Mouse (Mus musculus): ENCODE data around the gene Kng1. TPM values are rescaled to one million over a fixed set of nuclear protein-coding genes. Genes with fewer than 3 reads are reported as not detected.
"Not testable (repeated sequence)": the region's sequence is repeated elsewhere in the genome, so short reads cannot be mapped to it uniquely, and the experiment has no call there.

Kng1 gene
- total RNA-seq, 2 experiments from 2014 or later = not detected

DNA sequence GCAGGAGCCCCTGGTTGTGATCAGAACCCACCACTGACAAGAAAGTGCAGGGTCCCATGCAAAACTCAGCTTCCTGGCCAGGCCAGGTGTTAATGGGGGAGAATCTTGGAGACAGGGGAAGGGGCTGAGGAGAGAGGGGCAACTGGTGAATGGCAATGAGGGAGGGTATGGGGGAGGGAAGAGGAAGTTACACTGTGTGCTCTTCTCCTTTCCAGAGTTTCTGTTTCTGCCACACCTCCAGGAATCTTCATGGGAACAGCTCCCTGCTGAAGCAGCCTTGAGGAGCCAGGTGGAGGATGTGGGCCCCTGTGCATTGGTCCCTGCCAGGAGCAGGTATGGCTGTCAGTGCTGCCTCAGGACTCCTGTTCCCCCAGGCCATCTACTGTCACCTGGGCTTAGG, 33.7 kb downstream of the Kng1 start:
- DNase-seq (ENCODE audit: low spot score); intact Hi-C loops (cut with DNase I): not testable (repeated sequence)

DNA sequence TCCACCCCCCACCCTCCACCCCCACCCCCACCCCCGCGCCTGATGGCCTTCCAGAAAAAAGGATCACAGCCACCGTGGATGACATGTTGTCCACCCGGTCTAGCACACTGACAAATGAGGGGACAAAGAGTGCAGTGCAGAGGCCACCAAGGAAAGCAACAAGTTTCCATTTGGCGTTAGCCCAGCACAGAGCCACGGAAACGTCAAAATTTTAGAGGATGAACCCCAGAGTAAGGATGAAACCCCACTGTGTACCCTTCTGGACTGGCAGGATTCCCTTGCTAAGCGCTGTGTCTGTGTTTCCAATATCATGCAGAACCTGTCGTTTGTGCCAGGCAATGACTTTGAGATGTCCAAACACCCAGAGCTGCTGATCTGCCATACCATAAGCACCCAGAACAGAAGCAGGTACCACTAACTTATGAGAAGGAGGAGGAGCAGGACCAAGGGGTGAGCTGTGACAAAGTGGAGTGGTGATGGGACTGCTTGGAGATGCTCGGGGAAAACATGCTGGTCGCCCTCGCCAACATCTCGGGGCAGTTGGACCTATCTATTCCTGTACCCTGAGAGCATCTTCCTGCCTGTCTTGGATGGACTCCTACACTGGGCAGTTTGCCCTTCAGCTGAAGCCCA, 35.8 kb downstream of the Kng1 start:
- intact Hi-C loops (cut with DNase I) = no loop called here

DNA sequence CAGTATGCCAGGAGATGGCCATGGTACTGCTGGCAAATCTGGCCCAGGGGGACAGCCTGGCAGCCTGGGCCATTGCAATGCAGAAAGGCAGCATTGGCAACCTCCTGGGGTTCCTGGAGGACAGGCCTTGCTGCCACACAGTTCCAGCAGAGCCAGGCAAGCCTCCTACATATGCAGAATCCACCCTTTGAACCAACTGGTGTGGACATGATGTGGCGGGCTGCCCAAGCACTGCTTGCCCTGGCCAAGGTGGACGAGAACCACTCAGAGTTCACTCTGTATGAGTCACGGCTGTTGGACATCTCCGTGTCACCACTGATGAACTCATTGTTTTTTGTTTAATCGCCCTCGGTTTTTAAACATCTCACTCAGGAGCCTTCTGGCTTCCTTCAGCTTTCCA, 36.5 kb downstream of the Kng1 start:
- intact Hi-C loops (cut with DNase I) = no loop called here
- DNase-seq (ENCODE audit: low spot score) = no peak

More for the DNA sequence above, 35.8 kb downstream of the Kng1 start:
- DNase-seq (ENCODE audit: low spot score) = no peak

DNA sequence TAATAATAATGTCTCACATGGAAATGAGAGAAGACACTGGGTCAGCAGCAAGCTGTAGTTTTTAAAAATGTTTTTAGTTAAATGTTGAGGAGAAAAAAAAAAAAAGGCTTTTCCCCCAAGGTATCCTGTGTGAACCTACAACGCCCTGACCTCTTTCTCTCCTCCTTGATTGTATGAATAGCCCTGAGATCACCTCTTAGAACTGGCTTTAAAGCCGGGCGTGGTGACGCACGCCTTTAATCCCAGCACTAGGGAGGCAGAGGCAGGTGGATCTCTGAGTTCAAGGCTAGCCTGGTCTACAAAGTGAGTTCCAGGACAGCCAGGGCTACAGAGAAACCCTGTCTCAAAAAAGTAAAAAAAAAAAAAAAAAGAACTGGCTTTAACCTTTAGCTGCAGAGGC, 37.9 kb downstream of the Kng1 start:
- DNase-seq (ENCODE audit: low spot score); intact Hi-C loops (cut with DNase I): not testable (repeated sequence)

DNA sequence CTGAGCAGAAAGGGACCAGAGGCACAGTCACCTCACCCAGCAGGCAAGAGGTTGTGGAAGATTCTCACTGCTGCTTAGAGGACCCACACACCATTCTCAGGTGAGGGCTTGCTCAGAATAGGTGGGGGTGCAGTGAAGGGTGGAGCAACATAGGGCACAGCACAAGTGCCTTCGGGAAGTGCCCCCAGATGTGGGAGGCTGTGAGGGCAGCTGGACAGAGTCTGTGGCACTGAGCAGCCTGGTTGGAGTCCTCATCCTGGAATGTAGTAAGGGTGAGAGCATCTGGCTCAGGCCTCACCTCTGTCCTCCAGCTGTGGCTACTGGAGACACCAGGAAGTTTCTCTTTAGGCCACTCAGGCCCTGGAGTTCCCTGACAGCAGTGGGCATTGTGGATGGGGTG, 39.2 kb downstream of the Kng1 start:
- not testable (repeated sequence) for DNase-seq (ENCODE audit: low spot score)

DNA sequence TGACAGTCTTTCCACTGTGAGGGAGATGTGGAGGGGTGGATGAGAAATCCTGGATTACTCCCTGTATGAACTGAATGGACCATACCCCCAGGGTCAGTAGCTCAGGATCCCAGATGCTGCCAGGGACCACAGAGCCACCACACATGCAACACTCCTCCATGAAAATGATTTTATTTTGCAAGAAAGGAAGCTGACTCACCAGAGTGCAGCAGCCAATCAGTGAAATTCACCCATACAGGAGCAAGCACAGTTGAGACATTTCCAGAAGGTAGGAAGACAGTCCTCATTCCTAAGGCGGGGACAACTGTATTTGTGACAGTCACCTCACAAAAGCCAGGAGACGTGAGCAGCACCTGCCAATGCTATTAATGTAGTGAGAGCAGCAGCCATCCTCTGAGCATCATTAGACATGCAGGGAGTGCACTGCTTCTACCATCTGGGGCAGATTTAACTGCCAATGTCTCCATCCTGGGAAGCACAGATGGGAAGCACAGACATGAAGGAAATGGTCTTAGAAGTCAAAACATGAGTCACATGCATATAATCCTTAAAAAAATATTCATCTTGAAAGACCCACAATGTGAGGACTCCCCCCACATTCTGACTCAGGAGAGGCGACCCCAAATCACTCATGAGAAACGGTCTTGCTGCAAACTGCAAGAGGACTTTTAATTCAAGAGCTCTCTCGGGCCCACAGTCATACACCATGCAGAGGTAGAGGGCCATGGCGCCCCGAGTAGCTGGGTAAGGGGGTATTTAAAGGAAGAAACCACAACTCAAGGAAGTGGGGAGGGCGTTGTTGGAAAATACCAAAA, 39.8 kb downstream of the Kng1 start:
- intact Hi-C loops (cut with DNase I); DNase-seq (ENCODE audit: low spot score): not testable (repeated sequence)

More for the DNA sequence above, 39.2 kb downstream of the Kng1 start:
- intact Hi-C loops (cut with DNase I) = not testable (repeated sequence)

DNA sequence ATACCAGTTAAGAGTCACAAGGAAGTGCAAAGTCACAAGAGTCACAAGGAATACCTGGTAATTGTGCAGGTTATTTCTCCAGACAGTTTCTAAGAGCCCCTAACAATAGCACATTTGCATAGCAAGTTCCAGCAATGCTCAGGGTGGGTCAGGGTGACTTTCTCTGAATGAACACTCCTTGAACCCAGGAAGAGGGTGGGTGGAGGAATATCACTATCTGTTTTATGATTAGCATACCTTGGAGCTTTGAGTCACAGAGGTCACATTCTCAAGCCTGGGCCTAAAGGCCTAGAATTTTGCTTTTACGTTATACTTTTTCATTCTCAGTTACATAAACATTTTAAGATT, 40.4 kb downstream of the Kng1 start:
- DNase-seq (ENCODE audit: low spot score); intact Hi-C loops (cut with DNase I): not testable (repeated sequence)

DNA sequence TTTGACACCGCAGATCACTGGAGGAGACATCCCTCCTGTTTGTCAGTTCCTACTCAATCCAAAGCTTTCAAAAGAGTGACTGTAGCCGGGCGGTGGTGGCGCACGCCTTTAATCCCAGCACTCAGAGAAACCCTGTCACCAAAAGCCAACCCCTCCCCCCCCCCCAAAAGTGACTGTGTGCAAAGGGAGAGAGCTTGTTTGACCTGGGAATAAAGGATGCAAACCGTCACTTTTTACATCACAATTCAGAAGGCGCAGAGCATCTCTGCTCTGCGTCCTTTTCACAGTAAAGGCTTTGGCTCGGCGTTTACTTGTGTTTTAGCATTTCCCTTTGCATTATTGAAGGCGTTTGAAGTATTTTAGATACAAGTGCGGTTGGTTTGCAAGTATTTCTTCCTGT, 42.0 kb downstream of the Kng1 start:
- no peak for DNase-seq (ENCODE audit: low spot score)
- intact Hi-C loops (cut with DNase I) = no loop called here

DNA sequence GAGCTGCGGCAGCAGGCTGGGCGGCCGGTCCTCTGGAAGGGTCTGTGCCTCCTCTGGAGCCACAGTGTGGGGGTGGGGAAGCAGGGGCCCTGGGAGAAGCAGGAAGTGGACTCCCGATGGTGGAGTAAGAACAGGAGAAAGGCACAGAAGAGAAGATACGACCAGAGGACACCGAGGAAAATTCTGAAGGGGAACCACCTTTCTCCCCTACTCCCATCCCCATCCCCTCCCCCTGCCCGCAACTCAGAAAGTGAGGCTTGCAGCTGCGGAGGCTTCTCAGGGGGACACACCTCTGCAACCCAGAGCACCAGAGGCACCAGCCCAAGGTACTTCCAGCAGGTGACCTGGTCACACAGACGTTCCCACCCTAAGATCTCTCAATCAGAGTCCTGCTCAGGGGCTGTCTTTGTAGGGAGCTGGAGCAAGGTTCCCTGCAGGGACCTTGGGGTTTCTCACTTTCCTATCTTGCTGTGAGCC, 42.5 kb downstream of the Kng1 start:
- intact Hi-C loops (cut with DNase I) = no loop called here
- no peak for DNase-seq (ENCODE audit: low spot score)

DNA sequence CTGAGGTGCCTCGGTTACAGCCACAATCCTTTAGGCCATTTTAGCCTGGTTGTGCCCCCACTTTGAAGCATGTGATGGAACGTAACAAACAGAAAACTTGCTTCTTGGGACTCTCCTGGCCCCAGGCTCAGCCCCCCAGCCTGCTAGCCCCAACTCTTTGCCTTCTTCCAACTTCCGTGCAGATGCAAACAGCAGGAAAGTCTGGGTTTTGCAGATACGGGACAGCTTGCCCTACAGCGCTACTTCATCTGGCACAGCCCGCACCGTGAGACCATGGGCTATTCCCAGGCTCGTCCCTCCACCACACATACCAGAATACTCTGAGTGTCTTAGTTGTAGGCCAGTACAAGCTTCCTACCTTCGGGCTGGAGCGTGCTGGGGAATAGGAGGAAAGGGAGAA, 42.9 kb downstream of the Kng1 start:
- DNase-seq (ENCODE audit: low spot score) = no peak
- intact Hi-C loops (cut with DNase I) = no loop called here

DNA sequence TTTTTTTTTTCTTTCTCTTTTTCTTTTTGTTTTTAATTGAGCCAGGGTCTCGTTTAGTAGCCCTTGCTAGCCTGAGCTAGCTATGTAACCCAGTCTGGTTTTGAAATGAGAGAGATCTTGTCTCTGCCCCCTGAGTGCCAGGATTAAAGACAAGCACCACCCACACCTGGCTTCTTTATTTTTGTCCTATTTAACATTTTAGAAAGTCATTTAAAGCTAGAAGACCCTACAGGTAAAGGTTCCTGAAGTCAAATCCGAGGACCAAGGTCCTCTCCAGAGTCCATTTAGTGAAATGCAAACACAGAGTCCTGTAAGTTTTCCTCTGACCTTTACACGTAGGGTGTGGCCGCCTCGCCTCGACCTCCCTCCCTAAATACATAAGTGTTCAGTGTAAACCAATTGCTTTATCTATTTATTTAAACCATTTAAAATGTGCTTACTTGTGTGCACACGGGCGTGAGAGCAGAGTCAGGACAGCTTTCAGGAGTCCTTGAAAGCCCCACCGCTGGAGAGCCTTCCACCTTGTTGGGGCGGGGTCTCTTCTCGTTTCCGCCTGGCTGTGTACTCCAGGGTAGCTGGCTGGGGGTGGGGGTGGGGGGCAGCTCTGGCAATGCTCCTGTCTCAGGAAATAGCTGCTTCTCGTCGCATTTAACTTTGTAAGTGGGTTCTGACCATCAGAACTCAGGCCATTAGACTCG, 44.8 kb downstream of the Kng1 start:
- DNase-seq (ENCODE audit: low spot score) = no peak
- intact Hi-C loops (cut with DNase I) = no loop called here

DNA sequence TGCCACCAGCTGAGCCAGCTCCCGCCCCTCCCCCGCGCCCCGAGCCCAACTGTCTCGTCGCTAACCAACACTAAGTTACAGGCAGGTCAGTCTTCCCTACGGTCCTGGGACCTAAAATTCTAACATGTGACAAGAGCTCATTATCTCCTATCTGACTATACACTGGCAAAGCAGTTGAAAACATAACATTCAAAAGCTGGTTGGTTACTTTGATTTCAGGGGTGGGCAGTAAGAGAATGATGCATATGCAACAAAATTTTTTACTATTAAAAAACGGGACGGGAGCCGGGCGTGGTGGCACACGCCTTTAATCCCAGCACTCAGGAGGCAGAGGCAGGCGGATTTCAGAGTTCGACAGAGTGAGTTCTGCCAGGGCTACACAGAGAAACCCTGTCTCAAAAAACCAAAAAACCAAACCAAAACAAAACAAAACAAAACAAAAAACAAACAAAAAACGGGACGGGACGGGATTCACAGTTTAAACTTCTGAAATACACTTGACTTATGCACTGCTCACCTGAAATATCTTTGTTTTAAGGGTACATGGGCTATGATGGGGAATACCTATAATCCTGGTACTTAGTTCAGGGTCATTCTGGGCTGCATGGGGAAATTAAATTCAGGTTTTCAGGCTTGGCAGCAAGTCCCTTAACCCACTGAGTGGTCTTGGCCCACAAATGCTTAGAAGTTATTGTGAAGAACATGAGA, 45.5 kb downstream of the Kng1 start:
- intact Hi-C loops (cut with DNase I) = no loop called here
- no peak for DNase-seq (ENCODE audit: low spot score)

DNA sequence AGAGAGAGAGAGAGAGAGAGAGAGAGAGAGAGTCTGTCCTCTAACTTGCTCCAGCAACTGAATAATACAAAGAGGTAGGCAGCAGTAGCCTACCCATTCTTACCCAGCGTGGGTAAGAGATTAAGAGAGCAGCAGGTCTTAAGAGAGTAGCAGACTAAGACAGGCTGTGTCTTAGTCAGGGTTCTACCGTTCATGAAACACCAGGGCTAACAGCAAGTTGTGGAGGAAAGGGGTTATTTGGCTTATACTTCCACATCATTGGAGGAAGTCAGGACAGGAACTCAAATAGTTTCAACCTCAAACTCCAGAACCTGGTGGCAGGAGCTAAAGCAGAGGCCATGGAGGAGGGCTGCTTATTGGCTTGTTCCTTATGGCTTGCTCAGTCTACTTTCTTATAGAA, 46.2 kb downstream of the Kng1 start:
- intact Hi-C loops (cut with DNase I) = no loop called here
- DNase-seq (ENCODE audit: low spot score) = no peak

DNA sequence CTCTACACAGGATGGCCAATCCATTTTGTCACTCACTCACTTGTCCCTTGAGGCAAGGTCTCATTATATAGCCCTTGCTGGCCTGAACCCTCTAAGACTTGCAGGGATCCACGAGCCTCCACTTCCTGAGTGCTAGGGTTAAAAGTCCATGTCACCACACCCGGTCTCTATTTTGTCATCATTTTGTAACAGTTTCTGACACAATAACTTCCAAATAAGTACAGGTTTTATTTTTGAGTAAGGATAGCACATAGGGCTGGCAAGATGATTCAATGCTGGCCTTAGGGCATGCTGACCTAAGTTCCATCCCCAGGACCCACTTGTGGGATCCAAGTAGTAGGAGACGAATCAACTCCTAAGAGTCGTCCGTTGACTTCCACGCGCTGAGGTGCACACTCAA, 48.5 kb downstream of the Kng1 start:
- DNase-seq (ENCODE audit: low spot score) = no peak
- intact Hi-C loops (cut with DNase I) = loop anchor here (2.0 to 5.0 kb wide), 2 partner anchors 121 to 249 kb away; partner anchors contain the start of genes Dnajb11 and Tbccd1

DNA sequence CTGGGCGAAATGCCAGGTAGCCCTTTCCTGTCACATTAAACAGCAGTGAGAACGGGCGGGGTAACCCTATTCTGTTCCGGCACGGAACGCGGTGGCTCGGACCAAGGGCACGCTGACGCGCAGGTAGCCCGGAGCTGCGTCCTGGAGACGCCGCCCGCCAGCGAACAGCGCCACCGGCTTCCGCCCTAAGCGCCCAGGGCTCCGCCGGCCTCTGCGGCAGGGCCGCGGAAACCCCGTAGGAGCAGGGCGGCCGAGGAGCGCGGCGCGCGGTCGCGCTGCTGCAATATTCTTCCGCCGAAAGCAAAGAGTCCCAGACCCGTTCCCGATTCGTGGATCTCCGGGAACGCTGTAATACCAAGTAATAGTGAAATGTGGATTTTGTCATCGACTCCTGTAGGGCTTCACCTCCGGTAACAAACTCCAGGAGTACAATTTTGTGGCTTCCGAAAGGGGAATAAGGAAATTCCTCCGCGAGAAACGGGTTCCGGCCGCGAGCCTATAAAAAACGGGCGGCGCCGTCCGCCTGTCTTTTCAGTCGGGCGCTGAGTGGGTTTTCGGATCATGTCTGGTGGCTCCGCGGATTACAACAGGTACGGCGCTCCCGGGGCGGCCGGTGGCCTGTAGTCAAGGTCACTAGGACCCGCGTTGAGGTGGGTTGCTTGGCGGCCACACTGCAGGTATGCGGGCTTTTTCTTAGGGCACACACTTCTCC, 49.7 kb downstream of the Kng1 start, which contains the start of gene Eif4a2:
Gene Eif4a2, plus strand, starts transcription at position 214 of the 712 bp plus-strand sequence.
- intact Hi-C loops (cut with DNase I) = loop anchor here (1.0 to 5.0 kb wide), 3 partner anchors 20 to 251 kb away; partner anchors contain the start of genes Dnajb11, Rfc4 and Tbccd1
- DNase-seq (ENCODE audit: low spot score) = peak; percentile 88

DNA sequence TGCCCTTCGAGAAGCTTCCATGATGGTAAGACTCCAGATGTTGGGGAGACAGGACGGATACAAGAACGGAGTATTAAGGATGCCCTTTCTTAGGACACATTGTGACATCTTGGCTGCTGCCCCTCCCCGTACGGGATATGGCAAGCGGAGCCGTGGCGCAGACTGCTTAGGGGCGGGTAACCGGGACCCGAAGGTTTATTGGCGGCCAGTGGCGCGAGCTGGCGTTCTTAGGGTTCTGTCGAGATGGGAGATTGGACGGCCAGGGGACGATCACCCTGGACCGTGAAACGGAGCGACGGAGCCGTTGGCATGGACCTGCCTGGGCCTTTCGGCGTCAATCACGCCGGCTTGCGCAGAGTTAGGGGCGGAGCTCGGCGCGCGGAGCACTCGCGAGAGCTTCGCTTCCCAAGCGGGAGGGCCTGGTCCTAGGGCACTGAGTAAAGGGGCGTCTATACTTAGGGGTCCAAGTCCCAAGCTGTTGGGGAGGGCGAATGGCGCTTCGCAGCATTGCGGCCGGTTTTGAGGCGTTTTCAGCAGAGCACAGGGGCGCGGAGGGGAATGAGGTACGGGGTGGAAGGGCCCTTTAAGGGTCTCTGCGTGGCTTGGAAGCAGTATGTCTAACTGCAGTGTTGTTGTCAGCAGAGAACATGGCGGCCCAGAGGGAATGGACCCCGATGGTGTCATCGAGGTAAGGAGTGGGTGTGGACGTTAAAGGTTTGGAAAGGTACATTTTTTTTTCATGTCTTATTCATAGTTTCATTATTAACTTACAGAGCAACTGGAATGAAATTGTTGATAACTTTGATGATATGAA, 50.5 kb downstream of the Kng1 start:
- DNase-seq (ENCODE audit: low spot score) = peak; percentile 77
- intact Hi-C loops (cut with DNase I) = loop anchor here (1.0 to 5.0 kb wide), 3 partner anchors 19 to 251 kb away; partner anchors contain the start of genes Dnajb11, Rfc4 and Tbccd1

DNA sequence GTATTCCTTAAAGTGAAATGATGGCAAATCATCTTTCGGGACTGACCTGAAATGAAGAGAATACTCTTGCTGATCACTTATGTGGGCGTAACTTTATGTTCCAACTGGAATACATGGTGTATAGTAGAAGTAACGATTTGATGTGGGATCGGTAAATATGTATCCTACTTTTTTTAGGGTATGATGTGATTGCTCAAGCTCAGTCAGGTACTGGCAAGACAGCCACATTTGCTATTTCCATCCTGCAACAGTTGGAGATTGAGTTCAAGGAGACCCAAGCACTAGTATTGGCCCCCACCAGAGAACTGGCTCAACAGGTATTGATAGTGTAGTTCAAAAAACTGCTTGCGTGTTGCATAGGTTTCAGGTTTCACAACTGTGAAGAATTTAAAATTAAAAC, 51.3 kb downstream of the Kng1 start:
- intact Hi-C loops (cut with DNase I) = loop anchor here (5.0 kb wide), 1 partner anchor 118 kb away; no protein-coding TSS in a partner anchor
- DNase-seq (ENCODE audit: low spot score) = no peak
